Mouse (Mus musculus) embryonic fibroblast, embryonic 13.5 days (primary cell): ENCODE measurements around the gene Chn2.

Source experiments
- CTCF ChIP-seq: IDR thresholded peaks from 2 replicates; pipeline ENCODE4 v1.5.1; 2011; ENCODE audit warnings: mild to moderate bottlenecking, control low read depth, low read length, moderate library complexity, borderline replicate concordance; ENCODE audit not compliant: insufficient read depth
- POLR2A ChIP-seq: IDR thresholded peaks from 2 replicates; pipeline ENCODE4 v1.6.1; 2011; ENCODE audit warnings: low read depth, mild to moderate bottlenecking, control low read depth, low read length, moderate library complexity

- TF ChIP-seq POLR2A = no peak
- no peak for TF ChIP-seq CTCF
Measured at GRCm38 (mm10) chr6:54224325-54224724, 185.0 kb downstream of the Chn2 start.
